Mouse (Mus musculus): ENCODE measurements around the gene Foxp1. TPM values are rescaled to one million over a fixed set of nuclear protein-coding genes. Genes with fewer than 3 reads are reported as not detected.

Foxp1 gene
- total RNA-seq, 2 experiments from 2014 or later, result 35.0 to 46.2 TPM

GRCm38 (mm10) chr6:99063982-99064484 is 458.5 kb downstream of the Foxp1 start:
- ATAC-seq (replicated peaks; ENCODE audit: low FRiP score, low TSS enrichment, poor library complexity, severe bottlenecking), result no peak

GRCm38 (mm10) chr6:99062931-99063330 is 459.6 kb downstream of the Foxp1 start:
- ATAC-seq (replicated peaks; ENCODE audit: low FRiP score, low TSS enrichment, poor library complexity, severe bottlenecking), result no peak

GRCm38 (mm10) chr6:99058688-99059087 is 463.8 kb downstream of the Foxp1 start:
- ATAC-seq (replicated peaks; ENCODE audit: low FRiP score, low TSS enrichment, poor library complexity, severe bottlenecking), result no peak

GRCm38 (mm10) chr6:99057113-99057553 is 465.4 kb downstream of the Foxp1 start:
- ATAC-seq (replicated peaks; ENCODE audit: low FRiP score, low TSS enrichment, poor library complexity, severe bottlenecking), result no peak

GRCm38 (mm10) chr6:99056379-99056778 is 466.1 kb downstream of the Foxp1 start:
- no peak for ATAC-seq (replicated peaks; ENCODE audit: low FRiP score, low TSS enrichment, poor library complexity, severe bottlenecking)

GRCm38 (mm10) chr6:99053998-99054397 is 468.5 kb downstream of the Foxp1 start:
- ATAC-seq (replicated peaks; ENCODE audit: low FRiP score, low TSS enrichment, poor library complexity, severe bottlenecking), result no peak

GRCm38 (mm10) chr6:99053111-99053510 is 469.4 kb downstream of the Foxp1 start:
- ATAC-seq (replicated peaks; ENCODE audit: low FRiP score, low TSS enrichment, poor library complexity, severe bottlenecking), result no peak

GRCm38 (mm10) chr6:99051724-99052123 is 470.8 kb downstream of the Foxp1 start:
- ATAC-seq (replicated peaks; ENCODE audit: low FRiP score, low TSS enrichment, poor library complexity, severe bottlenecking), result no peak

GRCm38 (mm10) chr6:99050288-99051006 is 472.1 kb downstream of the Foxp1 start:
- no peak for ATAC-seq (replicated peaks; ENCODE audit: low FRiP score, low TSS enrichment, poor library complexity, severe bottlenecking)

GRCm38 (mm10) chr6:99047322-99047721 is 475.2 kb downstream of the Foxp1 start:
- no peak for ATAC-seq (replicated peaks; ENCODE audit: low FRiP score, low TSS enrichment, poor library complexity, severe bottlenecking)

- ATAC-seq (replicated peaks; ENCODE audit: low FRiP score, low TSS enrichment, poor library complexity, severe bottlenecking), result no peak
Observed at GRCm38 (mm10) chr6:99045845-99046788, 476.4 kb downstream of the Foxp1 start.

- ATAC-seq (replicated peaks; ENCODE audit: low FRiP score, low TSS enrichment, poor library complexity, severe bottlenecking), result no peak
Observed at GRCm38 (mm10) chr6:99043932-99044664, 478.4 kb downstream of the Foxp1 start.

- ATAC-seq (replicated peaks; ENCODE audit: low FRiP score, low TSS enrichment, poor library complexity, severe bottlenecking), result no peak
Observed at GRCm38 (mm10) chr6:99043226-99043625, 479.3 kb downstream of the Foxp1 start.

GRCm38 (mm10) chr6:99042175-99042954 is 480.2 kb downstream of the Foxp1 start:
- no peak for ATAC-seq (replicated peaks; ENCODE audit: low FRiP score, low TSS enrichment, poor library complexity, severe bottlenecking)

- no peak for ATAC-seq (replicated peaks; ENCODE audit: low FRiP score, low TSS enrichment, poor library complexity, severe bottlenecking)
Observed at GRCm38 (mm10) chr6:99038977-99039376, 483.5 kb downstream of the Foxp1 start.

GRCm38 (mm10) chr6:99035459-99036375 is 486.8 kb downstream of the Foxp1 start:
- ATAC-seq (replicated peaks; ENCODE audit: low FRiP score, low TSS enrichment, poor library complexity, severe bottlenecking), result no peak

GRCm38 (mm10) chr6:99033062-99033461 is 489.5 kb downstream of the Foxp1 start:
- ATAC-seq (replicated peaks; ENCODE audit: low FRiP score, low TSS enrichment, poor library complexity, severe bottlenecking), result peak; percentile 54
